Mouse (Mus musculus): ENCODE results near the gene Stap2. TPM values are rescaled to one million over a fixed set of nuclear protein-coding genes. Genes with fewer than 3 reads are reported as not detected.

Stap2 gene
- polyA plus RNA-seq, 1 experiment from 2014 or later, result 22.0 TPM

- no peaks in the 10 kb centered on the region for H3K9me3 ChIP-seq (replicated peaks; ENCODE audit: low read length)
- ATAC-seq (replicated peaks; ENCODE audit: low FRiP score, low read depth), result no peak
- peak overlapping the region; percentile 99 for H3K4me2 ChIP-seq (ENCODE audit: low read length)
- no peaks in the 10 kb centered on the region for H3K27me3 ChIP-seq (ENCODE audit: insufficient read depth, low read length)
- 33% methylated on average over 2 of the region's 2 CpGs for WGBS
- 0 out of 2 replicates have a peak overlapping the region, but pooled peaks have one; percentile 5 for H3K27ac ChIP-seq
- H3K9ac ChIP-seq (ENCODE audit: low read depth, low read length), result peak overlapping the region; percentile 69; the same call in 1 of the 2 replicates
- peaks cover 15% of the 10 kb centered on the region for H3K4me1 ChIP-seq (replicated peaks; ENCODE audit: insufficient read depth, low read length)
- TF ChIP-seq CTCF (IDR thresholded peaks at IDR 0.05; ENCODE audit: low read depth), result no peak
- no peak for DNase-seq (ENCODE audit: low spot score)
- peak overlapping the region; percentile 72 for H3K4me3 ChIP-seq (replicated peaks; ENCODE audit: low read depth, low read length)
- H3K36me3 ChIP-seq (ENCODE audit: insufficient read depth, low read length), result peaks cover 2% of the 10 kb centered on the region; the same call in 1 of the 2 replicates
These were observed 4.5 kb upstream of the Stap2 start for GRCm38 (mm10) chr17:56009962-56010240.

- no peaks in the 10 kb centered on the region for H3K27me3 ChIP-seq (ENCODE audit: insufficient read depth, low read length)
- TF ChIP-seq CTCF (IDR thresholded peaks at IDR 0.05; ENCODE audit: low read depth), result peak; percentile 58
- no peaks in the 10 kb centered on the region for H3K36me3 ChIP-seq (ENCODE audit: insufficient read depth, low read length)
- DNase-seq (ENCODE audit: low spot score) (peak; percentile 97), ATAC-seq (replicated peaks; ENCODE audit: low FRiP score, low read depth) (peak; percentile 87)
- peaks cover 15% of the 10 kb centered on the region for H3K4me1 ChIP-seq (replicated peaks; ENCODE audit: insufficient read depth, low read length)
- peak overlapping the region; percentile 88; the same call in 1 of the 2 replicates for H3K27ac ChIP-seq
- no peaks in the 10 kb centered on the region for H3K9me3 ChIP-seq (replicated peaks; ENCODE audit: low read length)
- H3K4me3 ChIP-seq (replicated peaks; ENCODE audit: low read depth, low read length), result peak overlapping the region; percentile 72
- peak overlapping the region; percentile 99 for H3K4me2 ChIP-seq (ENCODE audit: low read length)
- WGBS, result under 1% methylated on average over 62 of the region's 62 CpGs
- peak overlapping the region; percentile 69 for H3K9ac ChIP-seq (ENCODE audit: low read depth, low read length)
These were observed 3.9 kb upstream of the Stap2 start for GRCm38 (mm10) chr17:56009088-56009961.

- H3K27me3 ChIP-seq (ENCODE audit: insufficient read depth, low read length), result no peaks in the 10 kb centered on the region
- no peaks in the 10 kb centered on the region for H3K36me3 ChIP-seq (ENCODE audit: insufficient read depth, low read length)
- peak overlapping the region; percentile 72 for H3K4me3 ChIP-seq (replicated peaks; ENCODE audit: low read depth, low read length)
- H3K27ac ChIP-seq, result peak overlapping the region; percentile 88
- H3K4me1 ChIP-seq (replicated peaks; ENCODE audit: insufficient read depth, low read length), result peaks cover 15% of the 10 kb centered on the region
- ATAC-seq (replicated peaks; ENCODE audit: low FRiP score, low read depth) (peak; percentile 92), DNase-seq (ENCODE audit: low spot score) (peak; percentile 99)
- under 1% methylated on average over 21 of the region's 21 CpGs for WGBS
- H3K9me3 ChIP-seq (replicated peaks; ENCODE audit: low read length), result no peaks in the 10 kb centered on the region
- no peak for TF ChIP-seq CTCF (IDR thresholded peaks at IDR 0.05; ENCODE audit: low read depth)
- H3K4me2 ChIP-seq (ENCODE audit: low read length), result peak overlapping the region; percentile 99
- H3K9ac ChIP-seq (ENCODE audit: low read depth, low read length), result peak overlapping the region; percentile 69
These were observed 3.1 kb upstream of the Stap2 start for GRCm38 (mm10) chr17:56008356-56009087.

GRCm38 (mm10) chr17:56007444-56008355 lies 2.3 kb upstream of the Stap2 start:
- peak overlapping the region; percentile 72 for H3K4me3 ChIP-seq (replicated peaks; ENCODE audit: low read depth, low read length)
- peak; percentile 26; the same call in 1 of the 2 replicates for TF ChIP-seq CTCF (IDR thresholded peaks at IDR 0.05; ENCODE audit: low read depth)
- no peaks in the 10 kb centered on the region for H3K36me3 ChIP-seq (ENCODE audit: insufficient read depth, low read length)
- H3K9me3 ChIP-seq (replicated peaks; ENCODE audit: low read length), result no peaks in the 10 kb centered on the region
- peak; percentile 30 for ATAC-seq (replicated peaks; ENCODE audit: low FRiP score, low read depth)
- peak overlapping the region; percentile 88 for H3K27ac ChIP-seq
- 26% methylated on average over 13 of the region's 14 CpGs for WGBS
- peaks cover 15% of the 10 kb centered on the region for H3K4me1 ChIP-seq (replicated peaks; ENCODE audit: insufficient read depth, low read length)
- no peaks in the 10 kb centered on the region for H3K27me3 ChIP-seq (ENCODE audit: insufficient read depth, low read length)
- peak overlapping the region; percentile 99 for H3K4me2 ChIP-seq (ENCODE audit: low read length)
- DNase-seq (ENCODE audit: low spot score), result peak; percentile 24
- H3K9ac ChIP-seq (ENCODE audit: low read depth, low read length), result peak overlapping the region; percentile 28; the same call in 1 of the 2 replicates

GRCm38 (mm10) chr17:56006956-56007355 lies 1.6 kb upstream of the Stap2 start:
- DNase-seq (ENCODE audit: low spot score), result no peak
- WGBS, result 45% methylated on average over 10 of the region's 10 CpGs
- no peak overlapping the region for H3K4me3 ChIP-seq (replicated peaks; ENCODE audit: low read depth, low read length)
- TF ChIP-seq CTCF (IDR thresholded peaks at IDR 0.05; ENCODE audit: low read depth), result no peak
- peaks cover 15% of the 10 kb centered on the region for H3K4me1 ChIP-seq (replicated peaks; ENCODE audit: insufficient read depth, low read length)
- no peaks in the 10 kb centered on the region for H3K36me3 ChIP-seq (ENCODE audit: insufficient read depth, low read length)
- H3K9ac ChIP-seq (ENCODE audit: low read depth, low read length), result no peak overlapping the region
- no peak for ATAC-seq (replicated peaks; ENCODE audit: low FRiP score, low read depth)
- peak overlapping the region; percentile 99; the same call in 1 of the 2 replicates for H3K4me2 ChIP-seq (ENCODE audit: low read length)
- H3K9me3 ChIP-seq (replicated peaks; ENCODE audit: low read length), result no peaks in the 10 kb centered on the region
- H3K27ac ChIP-seq, result peak overlapping the region; percentile 88; the same call in 1 of the 2 replicates
- no peaks in the 10 kb centered on the region for H3K27me3 ChIP-seq (ENCODE audit: insufficient read depth, low read length)

Data from kidney, postnatal 0 days (tissue).